Mouse (Mus musculus): ENCODE data around the gene Nbdy.
A peak's percentile ranks its signal among the peaks of the same experiment; 100 is the strongest.

Gene Nbdy

DNA sequence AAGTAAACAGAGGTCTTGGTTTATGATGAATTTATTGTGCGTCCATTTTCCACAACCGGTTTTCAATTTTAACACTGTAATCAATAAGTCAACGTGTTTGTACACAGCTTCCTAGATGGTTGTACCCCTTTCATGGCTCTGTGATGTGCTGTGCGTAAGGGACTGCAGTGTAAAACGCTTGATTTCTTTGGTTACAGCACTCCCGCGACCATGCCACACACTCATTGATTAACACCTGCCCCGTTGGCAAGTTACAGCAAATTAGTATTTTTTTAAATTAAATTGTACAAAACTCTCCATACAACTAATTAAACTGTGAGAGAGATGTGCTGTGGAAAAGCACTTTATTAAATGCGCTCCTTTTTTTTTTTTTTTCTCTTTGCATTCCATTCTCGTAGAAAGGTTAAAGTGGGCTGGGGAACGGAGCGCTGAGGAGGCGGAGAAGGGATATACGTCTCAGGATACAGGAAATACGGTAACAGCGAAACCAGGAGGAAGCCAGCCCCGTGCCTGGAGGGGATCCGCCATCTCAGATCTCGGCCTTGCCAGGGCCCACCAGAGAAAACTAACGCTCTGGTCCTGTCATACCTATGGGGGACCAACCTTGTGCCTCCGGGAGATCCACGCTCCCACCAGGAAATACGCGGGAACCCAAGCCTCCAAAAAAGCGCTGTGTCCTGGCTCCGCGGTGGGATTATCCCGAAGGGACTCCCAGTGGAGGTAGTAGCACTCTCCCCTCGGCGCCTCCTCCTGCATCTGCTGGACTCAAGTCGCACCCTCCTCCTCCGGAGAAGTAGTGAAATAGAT lies at the start of gene Nbdy:
TSS of gene Nbdy (plus strand) at position 481 of the 807 bp plus-strand sequence.
- peak; percentile 39 for DNase-seq

DNA sequence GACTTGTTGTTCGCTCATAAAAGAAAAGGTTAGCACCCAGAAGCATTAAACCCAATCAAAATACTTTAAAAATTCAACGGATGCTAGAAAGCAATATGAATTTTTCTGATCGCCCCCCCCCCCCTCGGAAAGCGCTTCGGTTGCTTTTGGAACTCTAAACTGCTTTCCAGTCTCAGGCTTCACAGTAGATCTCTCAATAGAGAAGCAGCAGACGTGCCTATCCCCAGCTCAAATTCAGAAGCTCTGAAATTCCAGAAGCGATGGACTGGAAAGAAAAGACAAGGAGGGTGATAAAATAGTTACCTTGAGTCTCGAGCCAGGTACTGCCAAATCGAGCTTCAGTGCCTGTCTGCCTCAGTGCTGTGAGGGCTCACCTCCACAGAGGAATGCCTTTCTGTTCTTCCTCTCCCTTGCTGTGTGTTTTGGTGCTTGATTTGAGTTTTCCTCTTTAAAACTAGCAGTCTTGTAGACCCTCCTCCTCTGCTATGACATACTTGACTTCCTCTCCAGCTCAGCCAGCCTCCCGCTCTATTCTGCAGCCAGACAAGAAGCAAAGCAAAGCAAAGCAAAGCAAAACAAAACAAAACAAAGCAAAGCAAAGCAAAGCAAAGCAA lies 27.5 kb upstream of the Nbdy start, which contains the start of gene Kctd12b:
TSS of gene Kctd12b (minus strand) at position 610 of the 614 bp plus-strand sequence.
- DNase-seq = no peak

DNA sequence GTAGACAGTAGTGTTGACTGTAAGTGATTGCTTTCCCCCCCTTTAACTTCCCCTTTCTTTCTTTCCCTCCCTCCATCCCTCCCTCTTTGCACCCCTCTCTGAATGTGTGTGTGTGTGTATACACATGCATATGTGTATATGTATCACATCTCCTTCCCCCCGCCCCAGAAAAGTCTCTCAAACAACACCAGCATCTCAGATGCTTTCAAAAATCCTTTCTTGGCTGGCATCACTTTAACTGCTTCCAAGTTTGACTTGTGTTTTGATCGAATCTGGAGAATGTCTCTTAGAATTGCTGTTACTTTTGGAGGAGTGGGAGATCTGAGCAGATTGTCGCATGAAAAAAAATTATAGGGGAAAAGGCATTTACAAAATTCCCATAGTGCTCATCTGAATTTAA lies 22.9 kb upstream of the Nbdy start:
- no peak for DNase-seq

DNA sequence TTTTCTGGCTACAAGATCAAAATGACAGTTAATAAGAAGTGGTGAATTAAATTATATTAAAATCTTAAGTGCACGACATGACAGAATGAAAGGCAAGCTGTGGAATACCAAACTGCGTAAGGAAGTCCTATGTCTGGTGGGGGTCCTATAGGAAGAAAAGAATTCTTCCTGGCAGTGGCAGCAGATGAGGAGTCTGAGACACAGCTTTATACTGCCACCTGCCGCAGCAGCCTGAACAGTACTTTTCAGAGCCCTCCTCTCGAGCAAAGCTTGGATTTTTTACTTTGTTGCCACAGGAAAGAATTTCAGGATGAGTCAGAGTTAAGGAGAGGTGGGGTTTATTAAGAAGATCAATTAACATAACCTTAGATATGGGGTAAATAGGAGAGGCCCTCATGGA lies 15.7 kb upstream of the Nbdy start:
- DNase-seq = peak; percentile 42

DNA sequence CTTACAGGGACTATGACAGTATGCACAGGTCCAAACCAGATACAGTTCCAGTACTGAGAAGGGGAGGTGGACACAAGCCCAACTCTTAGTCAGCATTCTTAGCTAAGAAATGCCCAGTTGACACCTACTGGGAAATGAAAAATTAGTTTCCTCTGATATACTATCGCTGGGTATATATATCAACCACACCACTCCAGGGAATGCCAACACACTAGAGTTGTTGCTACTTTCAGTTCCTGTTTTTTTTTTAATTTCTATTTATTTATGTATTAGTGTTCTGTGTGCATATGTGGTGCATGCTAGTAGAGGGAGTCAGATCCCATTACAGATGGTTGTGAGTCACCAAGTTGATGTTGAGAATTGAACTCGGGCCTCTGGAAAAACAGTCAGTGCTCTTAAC lies 6.7 kb upstream of the Nbdy start:
- DNase-seq = no peak

DNA sequence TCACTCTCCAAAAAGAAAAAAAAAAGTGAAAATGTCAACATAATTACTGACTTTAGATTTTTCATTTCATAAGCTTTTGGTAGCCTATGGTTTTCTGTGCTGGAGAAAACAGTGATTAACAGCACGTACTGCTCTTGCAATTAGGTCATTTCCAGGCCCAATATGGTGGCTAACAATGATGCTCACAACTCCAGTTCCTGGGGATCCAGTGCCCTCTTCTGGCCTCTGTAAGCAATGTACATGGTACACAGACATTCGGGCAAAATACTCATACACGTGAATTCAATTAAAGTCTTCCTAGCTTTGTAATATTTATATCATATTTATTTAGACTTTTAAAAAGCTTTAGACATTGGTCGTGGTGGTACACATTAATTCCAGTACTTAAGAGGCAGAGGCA lies 3.8 kb upstream of the Nbdy start:
- DNase-seq = no peak

DNA sequence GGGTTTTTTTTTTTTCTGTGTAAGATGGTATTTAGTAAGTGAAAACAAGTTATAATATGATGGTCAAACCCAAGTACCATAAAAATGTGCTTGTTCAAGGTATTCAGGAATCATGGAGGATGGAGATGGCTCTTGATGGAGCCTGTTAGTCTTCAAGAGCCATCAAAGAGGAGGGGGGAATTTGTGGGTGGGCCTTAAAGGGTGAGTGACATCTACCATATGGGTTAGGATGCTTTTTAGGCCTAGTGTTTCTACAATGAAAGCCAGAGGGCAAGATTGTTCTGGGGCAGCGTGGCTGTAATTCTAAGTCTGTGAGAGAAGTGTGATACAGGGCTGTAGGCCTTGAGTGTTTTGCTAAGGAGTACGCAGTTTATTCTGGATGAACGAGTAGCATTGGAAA lies 1.0 kb downstream of the Nbdy start:
- no peak for DNase-seq

DNA sequence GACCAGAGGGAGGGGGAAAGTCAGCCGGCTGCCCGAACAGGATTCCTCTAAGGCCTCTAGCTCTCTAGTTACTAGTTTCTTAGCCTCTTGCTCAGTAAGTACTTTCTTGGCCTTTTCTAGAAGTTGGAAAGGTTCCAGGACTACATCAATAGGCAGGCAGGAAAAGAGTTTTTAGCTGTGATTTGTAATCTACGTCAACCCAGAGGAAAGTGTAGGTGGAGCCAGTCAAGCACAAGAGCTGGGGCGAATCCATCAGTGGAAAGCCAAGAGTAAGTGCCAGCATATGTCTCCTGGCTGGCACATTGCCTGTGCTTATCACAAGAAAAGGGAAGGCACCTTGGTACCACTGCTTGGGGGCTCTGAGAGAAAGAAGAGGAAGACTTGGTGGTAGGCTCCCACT lies 12.3 kb downstream of the Nbdy start:
- no peak for DNase-seq

DNA sequence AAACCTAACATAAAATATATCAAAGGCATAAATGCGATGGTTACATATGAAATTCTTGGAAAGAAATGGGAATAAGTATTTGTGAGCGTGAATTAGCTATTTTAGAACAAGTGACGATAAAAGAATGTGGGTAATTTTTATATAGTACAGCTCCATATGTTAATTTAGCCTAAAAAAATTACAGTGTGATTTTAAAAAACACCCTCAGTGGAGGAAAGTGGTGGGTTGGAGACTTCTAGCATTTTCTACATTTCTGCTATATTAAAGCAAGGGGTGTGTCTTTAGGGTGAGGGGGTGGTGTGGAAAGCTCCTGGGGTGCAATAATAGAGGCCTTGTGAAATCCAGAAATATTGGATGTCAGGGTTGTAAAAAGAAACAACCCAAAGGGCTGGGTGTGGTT lies 19.1 kb downstream of the Nbdy start:
- DNase-seq = no peak

DNA sequence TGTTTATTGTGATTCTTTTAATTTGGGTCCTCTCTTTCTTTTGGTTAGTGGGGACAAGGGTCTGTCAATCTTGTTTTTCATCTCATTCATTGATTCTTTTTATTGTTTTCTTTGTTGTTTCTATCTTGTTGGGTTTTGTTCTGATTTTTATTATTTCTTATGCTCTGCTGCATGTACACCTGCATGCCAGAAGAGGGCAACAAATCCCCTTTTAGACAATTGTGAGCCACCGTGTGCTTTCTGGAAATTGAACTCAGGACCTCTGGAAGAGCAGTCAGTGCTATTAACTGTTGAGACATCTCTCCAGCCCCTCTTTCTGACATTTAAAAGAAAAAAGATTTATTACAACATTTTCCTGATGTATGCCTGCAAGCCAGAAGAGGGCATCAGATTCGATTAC lies 25.8 kb downstream of the Nbdy start:
- no peak for DNase-seq

All from right cerebral cortex, postnatal 14 days (tissue).